Mouse (Mus musculus): ENCODE results near the gene Aurkaip1.
"Not testable (repeated sequence)": the region's sequence is repeated elsewhere in the genome, so short reads cannot be mapped to it uniquely, and the experiment has no call there.

The Aurkaip1 gene

DNA sequence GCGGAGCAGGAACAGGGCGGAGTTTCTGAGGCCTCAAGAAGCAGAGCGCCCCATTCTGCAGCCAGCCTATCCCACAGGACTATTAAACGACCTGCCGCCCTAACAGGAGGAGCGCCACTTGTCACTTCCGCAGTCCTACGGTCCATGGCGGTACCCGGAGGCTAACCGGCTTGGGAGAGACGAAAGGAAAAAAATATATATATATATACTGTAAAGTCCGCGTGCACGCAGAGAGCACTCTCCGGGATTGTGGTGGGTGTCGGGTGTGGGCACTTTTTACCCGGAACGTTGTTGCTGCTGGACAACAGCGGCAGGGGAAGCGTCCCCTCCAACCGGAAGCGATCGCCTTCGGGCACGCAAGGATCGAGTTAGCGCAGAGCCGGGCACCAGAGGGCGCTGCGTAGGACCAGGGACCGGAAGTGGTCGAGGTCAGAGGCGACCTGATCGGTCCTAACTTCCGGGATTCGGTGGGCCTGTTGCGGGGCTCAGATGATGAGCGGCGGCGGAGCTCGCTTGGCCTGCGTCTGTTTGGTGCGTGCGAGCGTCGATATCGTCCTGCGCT lies at the start of gene Aurkaip1:
TSS of gene Aurkaip1 (plus strand) at position 68 of the 562 bp plus-strand sequence.
- peak; percentile 98 for DNase-seq

DNA sequence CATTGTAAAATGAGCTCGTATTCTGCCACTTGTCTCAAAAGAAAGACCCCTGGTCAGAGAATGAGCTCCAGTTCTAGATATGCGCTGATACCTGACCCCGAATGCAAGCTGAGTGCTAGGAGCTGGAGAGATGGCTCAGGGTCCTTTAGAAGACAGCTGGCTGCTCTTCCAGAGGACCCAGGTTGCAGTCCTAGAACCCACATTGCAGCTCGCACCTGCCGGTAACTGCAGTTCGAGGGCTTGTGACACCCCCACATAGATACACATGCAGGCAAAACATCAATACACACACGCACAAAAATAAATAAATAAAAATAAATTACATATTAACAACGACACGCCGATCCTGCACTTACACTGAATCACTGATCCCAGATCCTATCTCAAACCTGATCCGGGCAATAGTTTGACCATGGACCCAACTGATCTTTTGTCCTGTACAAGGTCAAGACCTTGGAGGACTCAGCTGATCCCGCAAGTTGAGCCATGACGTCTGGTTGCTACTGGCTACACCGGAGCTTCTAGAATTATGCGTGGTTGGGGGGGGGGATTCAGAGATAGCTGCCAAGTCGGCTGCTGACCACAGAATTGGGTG lies 47.5 kb upstream of the Aurkaip1 start:
- DNase-seq: no peak

DNA sequence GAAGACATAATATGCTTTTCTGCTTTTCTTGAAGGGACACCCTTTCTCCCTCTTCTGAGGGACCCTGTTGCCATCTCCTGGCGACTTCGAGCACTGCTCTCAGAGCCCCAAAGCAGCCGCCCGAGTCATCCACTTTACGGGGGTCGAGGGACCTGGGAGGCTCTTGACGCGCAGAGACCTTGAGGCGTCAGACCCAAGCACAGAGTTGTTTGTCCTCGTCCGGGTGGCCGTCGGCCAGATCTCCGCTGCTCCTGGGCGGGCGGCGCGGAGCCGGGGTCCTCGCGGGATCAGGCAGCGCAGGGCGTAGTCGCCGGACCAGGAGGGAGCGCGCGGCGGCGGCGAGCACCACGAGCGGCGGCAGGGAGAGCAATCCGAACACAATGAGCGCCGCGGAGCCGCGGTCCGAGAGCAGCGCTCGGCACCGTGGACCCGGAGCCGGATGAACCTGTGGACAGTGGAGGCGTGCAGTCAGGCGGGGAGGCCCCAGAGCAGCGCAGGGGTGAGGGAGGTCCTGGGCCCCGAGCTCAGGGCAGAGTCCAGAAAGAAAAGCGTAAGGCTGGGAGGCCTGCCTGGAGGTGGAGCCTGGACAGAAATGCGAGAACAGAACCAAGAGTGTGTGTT lies 46.9 kb upstream of the Aurkaip1 start:
- peak; percentile 92 for DNase-seq

DNA sequence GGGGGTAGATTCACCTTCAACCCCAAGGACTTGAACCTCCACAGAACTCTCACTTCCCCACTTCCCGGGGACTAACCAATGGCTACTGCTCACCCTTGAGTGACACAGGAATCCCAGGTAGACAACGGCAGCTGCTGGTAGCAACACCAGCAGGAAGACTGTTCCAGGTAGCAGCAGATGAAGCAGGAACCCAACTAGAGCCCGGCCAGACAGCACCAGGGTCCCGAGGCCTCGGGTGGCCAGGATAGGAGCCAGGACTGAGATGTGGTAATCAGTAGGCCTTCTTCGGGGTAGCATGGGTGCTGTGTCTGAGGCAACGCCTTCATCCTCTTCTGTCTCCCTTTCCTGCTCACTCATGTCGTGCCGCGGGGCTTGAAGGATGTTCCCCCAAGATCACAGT lies 45.8 kb upstream of the Aurkaip1 start:
- no peak for DNase-seq

DNA sequence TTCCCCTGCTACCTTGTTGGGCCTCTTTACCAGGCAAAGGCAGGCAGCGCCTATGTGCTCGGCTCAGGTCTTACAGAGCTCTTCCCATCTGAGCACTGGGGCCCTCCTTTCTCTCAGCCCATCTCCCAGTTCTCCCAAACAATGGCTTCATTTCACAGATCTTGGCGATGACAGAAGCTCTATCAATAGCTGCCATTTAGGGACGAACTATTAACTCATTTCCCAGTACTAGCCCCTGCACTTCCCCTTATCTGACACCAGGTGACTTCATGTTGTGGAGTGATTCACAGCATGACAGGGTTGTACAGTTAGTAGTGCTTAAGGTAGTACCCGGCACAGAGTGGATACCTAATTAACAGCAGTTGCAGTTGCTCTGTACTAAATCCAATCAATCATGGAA lies 45.3 kb upstream of the Aurkaip1 start, which contains the start of gene Tmem88b:
TSS of gene Tmem88b (minus strand) at position 56 of the 400 bp plus-strand sequence.
- no peak for DNase-seq

DNA sequence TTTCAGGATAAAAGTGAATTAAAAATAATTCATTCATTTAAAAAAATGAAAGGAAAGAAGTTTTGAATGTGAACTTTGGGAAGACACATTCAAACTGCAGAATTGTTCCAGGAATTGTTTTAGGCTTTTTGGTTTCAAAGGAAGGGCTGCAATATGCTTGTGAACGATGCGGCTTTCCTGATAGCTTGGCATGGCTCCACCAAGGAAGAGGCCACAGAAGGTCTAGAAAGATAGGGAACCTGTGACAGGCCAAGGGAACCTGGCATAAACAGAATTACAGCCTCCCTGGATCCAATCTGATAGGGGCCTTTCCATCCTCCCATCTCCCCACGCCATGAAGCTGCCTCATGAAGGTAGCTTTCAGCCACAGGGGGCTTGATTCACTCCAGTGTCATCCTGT lies 42.8 kb upstream of the Aurkaip1 start:
- DNase-seq: no peak

DNA sequence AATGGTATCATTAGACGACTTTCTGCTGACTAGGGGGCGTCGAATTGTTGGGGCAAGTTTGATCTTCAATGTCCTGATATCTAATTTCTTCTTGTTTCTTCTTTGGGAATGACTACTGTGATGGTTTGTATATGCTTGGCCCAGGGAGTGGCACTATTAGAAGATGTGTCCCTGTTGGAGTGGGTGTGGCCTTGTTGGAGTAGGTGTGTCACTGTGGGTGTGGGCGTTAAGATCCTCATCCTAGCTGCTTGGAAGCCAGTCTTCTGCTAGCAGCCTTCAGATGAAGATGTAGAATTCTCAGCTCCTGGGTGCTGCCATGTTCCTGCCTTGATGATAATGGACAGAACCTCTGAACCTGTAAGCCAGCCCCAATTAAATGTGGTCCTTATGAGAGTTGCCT lies 42.2 kb upstream of the Aurkaip1 start:
- not testable (repeated sequence) for DNase-seq

DNA sequence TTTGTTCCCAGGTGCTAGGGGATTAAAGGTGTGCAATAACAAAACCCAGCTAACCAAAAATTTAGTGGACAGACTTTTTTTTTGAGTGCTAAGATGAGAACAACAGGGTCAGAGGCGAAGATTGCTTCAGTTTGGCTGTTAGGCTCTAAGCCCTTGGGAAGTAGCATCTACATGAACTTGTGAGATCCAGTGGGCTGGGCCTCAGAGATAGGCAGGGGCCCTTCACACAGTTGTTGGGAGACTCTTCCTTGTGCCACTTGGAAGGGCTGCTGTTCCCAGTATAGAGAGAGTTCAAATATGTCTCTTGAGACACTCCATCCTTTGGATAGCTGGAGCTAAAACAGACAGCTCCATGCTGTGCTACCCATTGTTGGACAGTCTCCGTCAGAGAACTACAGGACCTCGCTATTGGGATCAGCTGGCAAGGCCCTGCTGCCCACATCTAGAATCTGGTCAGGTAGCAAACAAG lies 41.0 kb upstream of the Aurkaip1 start, which contains the start of gene Ankrd65:
TSS of gene Ankrd65 (plus strand) at position 419 of the 469 bp plus-strand sequence.
- DNase-seq: no peak

DNA sequence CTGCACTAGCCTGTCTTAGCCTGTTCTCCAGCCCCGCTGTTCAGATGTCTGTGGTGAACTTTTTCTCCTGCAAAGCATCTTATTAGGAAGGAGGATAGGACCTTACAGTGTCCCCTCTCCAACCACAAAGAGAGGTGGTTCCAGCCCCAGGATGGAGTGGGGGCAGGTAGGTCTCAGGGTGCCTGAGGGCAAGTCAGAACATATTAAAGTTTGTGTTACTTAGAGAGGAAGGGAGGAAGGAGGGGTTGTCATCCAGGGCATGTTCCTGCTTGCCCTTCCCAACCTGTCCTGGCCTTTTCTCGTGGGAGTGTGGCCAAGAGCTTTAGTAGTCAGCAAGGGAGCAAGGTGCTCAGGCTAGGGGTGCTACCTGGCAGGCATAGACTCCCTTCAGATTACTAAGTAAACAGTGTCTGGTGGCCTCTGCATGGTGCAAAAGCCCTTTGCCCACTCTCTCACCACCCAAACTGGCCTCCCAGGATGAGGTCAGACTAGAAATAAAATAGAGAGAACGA lies 40.4 kb upstream of the Aurkaip1 start:
- no peak for DNase-seq

DNA sequence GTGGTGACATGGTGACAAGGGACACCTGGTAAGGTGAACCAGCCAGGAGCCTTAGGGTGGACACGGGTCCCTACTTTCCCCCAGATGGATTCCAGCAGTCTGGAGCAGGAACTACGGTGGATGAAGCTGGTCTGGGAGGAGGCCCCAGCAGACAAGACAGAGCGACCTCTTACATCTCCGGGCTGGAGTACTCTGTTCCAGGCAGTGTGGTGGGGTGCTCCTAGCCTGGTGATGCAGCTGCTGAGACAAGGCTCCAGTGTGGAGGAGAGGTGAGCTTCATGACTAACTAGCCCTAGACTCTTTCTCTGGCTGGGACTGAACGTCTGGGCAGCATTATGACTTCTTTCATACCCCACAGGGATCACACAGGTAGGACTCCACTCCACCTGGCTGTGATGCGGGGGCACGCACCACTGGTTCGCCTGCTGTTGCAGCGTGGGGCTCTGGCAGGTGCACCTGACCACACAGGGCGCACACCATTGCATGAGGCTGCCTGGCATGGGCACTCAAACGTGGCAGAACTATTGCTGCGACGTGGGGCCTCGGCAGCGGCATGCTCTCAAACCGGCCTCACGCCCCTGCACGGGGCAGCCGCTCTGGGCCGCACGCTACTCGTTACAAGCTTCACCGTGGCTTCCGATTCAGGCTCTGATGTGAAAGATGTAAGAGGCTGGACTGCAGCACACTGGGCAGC lies 39.7 kb upstream of the Aurkaip1 start:
- DNase-seq: no peak

DNA sequence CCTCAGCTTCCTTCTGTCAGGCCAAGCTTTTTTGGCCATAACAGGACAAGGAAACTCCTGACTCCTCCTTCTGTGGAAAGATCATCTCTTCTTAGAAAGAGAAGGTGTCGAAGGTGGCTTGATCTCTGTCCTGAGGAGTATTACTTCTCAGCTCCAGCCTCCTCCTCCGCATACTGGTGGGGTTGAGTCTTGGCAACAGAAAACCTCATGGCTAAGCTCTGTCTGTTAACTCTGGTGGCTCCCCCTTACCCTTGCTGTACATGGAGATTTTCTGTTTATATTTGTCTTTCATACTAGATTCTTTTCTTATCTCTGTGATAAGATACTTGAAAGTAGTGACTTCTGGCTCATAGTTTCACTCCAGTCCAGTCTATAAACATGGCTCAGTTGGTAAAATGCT lies 37.3 kb upstream of the Aurkaip1 start:
- no peak for DNase-seq

DNA sequence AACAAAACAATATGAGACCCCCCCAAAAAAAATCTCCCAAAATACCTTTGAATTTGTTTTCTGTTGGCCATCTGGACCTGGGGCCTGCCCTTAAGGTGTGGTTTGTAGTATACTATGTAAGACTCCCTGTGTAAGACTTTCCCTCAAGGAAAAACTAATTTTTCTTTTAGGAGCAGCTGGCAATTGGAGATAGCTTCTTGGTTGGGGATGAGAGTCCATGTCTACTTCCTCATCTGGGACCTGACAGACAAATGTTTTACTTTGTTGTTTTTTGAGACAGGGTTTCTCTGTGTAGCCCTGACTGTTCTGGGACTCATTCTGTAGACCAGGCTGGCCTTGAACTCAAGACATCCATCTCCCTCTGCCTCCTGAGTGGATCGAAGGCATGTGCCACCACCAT lies 29.0 kb upstream of the Aurkaip1 start:
- DNase-seq: no peak

DNA sequence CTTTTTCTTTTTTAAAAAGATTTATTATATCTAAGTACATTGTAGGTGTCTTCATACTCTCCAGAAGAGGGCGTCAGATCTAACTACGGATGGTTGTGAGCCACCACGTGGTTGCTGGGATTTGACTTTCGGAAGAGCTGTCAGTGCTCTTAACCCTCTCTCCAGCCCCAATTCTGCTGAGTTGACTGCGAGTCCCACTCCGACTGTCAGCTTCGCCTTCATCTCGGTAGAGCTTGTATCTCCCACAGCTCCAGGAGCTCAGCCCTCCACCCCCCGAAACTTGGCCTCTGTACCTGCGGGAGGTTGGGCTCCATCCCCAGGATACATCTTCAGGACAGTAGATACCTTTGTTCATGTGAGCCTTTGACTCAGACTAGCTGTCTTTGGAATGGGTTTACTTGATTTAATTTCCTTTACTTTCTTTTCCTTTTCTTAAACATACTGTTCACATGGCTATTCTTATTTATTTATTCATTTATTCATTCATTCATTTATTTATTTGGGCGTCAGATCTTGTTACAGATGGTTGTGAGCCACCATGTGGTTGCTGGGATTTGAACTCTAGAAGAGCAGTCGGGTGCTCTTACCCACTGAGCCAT lies 28.2 kb upstream of the Aurkaip1 start, which contains the start of gene Mrpl20:
TSS of gene Mrpl20 (plus strand) at position 138 of the 599 bp plus-strand sequence.
- no peak for DNase-seq

DNA sequence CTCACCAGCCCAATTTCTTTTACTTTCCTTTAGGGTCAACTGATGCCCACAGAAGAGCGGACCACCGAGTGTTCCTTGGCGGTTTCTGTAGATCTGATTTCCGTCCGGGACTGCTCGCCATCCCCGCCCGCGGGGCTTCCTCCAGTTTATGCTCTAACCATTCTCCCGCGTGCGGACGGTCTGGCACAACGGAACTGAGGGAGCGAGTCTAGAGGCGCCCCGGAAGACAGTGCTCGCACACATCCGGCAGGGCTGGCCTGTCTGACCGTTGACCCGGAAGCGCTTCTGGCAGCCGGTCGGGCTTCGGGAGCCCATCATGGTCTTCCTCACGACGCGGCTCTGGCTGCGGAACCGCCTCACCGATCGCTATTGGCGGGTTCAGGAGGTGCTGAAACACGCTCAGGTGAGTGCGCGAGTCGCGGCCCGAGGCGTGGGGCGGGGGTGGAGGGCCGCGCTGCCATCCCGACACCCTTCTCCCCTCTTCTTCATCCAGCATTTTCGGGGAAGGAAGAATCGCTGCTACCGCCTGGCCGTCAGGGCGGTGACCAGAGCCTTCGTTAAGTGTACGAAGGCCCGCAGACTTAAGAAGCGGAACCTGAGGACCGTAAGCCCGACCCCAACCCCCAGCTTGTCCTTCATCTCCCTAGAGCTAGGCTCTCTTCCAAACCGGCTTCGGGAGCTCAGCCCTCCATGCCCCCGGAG lies 27.6 kb upstream of the Aurkaip1 start:
- DNase-seq: peak; percentile 98

DNA sequence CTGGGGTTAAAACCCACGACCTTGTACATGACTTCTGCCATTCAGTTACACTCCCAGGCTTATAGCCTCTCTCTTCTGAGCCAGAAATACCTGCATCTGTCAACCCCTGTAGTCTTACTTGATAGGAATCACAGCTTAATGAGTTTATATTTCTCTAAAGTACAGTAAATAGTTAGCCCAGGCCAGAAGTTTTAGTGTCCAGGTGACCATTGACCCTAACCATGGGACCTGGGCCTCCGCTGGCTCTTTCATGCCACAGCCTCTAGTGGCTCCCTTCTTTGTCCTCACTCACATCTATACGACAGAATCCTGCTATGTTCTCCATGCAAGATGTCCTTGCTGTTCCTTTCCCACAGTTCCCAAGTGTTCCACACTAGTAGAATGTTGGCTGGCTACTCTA lies 23.2 kb upstream of the Aurkaip1 start:
- DNase-seq: no peak

DNA sequence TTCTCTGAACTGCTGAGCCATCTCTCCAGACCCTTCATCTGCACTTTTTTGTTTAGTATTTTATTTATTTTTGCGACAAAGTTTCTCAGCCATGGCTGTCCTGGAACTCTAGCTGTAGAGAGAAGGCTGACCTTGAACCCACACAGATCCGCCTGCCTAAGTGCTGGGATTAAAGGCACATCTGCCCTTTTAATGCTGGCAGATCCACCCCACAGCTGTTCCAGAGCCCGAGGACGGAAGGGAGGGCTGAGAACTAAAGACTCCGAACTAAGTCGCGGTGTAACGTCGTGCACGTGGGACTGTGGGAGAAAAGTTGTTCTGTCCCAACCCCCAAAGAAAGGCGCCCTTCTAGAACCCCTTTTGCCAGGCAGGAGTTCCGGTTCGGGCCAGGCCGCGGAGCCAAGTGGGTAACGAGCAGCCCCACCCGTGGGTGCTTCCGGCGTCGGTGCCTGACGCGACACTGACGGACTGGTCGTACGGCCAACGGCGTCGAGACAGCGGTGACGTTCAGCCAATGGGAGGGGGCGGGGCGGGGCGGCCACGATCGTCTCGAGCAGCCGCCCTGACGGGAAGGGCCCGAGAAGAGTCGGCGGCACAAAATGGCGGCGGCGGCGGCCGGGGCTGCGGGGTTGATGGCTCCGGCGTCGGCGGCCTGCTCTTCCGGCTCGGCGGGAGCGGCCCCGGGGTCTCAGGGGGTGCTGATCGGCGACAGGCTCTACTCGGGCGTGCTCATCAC lies 19.0 kb upstream of the Aurkaip1 start, which contains the start of gene Ccnl2:
TSS of gene Ccnl2 (plus strand) at position 561 of the 736 bp plus-strand sequence.
- DNase-seq: peak; percentile 96

DNA sequence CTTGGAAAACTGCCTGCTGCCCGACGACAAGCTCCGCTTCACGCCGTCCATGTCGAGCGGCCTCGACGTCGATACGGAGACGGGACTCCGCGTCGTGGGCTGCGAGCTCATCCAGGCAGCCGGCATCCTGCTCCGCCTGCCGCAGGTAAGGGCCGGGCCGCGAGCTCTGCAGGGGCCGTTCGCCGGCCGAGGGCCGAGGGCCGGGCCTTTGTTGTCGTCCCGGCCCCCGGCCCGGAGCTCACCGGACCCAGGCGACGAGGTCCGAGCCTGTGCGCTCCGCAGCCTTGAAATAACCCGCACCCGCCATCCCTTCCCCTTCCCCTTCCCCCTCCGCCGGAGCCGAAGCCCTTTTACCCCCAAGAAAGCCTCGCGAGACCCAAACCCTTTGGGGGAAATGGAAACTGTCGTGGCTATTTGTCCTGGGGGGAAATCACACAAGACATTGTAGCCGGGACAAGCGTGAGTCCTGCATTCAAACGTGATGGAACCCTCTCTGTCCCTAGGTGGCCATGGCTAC lies 18.3 kb upstream of the Aurkaip1 start:
- peak; percentile 65 for DNase-seq

DNA sequence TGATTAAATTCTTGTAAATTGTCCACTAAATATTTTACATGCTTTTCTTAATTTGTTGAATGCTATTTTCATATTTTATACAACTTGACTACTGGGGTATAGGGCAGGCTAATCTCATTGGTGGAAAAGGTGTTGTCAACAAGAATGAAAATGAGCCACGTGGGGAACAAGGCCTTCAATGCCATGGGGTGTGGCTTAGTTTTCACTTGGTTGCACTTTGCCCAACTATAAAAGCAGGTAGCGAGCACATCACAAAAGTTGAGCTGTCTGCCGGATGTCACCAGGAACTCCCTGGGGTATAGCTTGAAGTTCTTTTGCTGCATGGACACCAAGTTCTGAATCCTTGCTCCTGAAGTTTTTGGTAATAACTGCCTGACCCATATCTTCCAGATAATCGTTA lies 13.5 kb upstream of the Aurkaip1 start:
- no peak for DNase-seq

DNA sequence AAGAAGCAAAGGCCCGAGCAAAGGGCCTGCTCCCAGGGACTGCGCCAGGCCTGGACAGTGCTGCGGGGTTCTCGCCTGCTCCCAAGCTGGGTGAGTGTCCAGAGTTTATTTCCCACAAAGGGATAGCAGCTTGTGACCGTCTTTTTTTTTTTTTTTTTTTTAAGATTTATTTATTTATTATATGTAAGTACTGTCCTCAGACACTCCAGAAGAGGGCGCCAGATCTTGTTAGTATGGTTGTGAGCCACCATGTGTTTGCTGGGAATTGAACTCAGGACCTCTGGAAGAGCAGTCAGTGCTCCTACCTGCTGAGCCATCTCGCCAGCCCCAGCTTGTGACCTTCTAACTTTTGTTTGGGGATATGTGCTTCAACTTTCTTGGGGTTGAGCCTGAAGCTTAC lies 10.0 kb upstream of the Aurkaip1 start:
- DNase-seq: peak; percentile 56

DNA sequence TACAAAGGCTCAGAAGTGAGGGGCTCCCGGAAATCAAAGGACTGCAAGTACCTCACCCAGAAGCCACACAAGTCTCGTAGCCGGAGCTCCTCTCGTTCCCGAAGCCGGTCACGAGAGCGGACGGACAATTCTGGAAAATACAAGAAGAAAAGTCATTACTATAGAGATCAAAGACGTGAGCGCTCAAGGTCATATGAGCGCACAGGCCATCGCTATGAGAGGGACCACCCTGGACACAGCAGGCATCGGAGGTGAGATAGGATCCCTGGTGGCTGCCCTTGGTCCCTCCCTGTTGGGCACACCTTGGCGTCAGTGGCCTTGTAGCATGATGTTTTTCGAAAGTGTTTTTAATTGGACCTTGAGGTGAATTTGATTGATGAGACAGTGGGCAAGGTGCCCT lies 7.6 kb upstream of the Aurkaip1 start:
- DNase-seq: no peak

DNA sequence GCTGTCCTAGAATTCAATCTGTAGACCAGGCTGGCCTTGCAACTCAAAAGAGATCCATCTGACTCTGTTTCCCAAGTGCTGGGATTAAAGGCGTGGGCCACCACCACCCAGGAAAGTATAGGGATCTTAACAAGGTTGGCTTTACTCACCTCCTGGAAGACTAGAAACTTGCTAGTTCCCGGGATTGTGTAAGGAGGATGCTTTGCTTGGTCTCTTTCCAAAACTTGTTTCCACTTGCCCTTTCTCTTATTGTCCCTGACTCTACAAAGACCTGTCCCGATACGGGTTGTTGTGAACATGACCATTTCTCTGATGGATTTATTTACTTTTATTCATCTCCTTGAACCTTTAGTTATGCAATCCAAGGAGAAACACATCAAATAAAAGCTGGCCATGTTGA lies 1.2 kb upstream of the Aurkaip1 start:
- no peak for DNase-seq
